Mouse (Mus musculus): ENCODE measurements around the gene Sae1.

DNA sequence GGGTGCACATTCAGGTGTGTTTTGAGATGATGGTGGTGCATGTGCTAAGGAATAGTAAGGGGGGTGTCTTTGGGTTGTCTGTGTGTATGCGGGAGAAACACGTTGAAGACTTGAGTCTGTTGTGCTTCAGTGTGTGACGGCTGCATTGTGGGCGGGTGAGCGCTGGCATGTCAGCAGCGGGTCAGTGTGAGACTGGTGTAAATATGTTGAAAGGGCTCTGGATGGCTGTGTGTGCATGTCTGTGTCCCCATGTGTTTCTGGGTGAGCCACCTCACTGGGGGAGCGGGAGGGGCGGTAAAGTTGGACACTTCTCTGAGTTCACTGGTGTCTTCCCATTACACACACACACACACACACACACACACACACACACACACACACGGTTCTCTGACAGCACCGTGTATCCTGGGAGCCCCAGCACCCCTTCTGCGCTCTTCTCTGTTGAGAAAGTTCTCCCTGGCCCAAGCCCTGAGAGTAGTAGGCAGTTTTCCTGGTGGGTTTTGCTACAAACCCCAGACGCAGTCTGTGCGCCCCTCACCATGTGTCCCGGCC, 76.1 kb downstream of the Sae1 start:
- no peak for TF ChIP-seq POLR2A (IDR thresholded peaks at IDR 0.05; ENCODE audit: control insufficient read depth, extremely low read depth, insufficient read depth, low read length, poor library complexity)
- TF ChIP-seq CTCF (IDR thresholded peaks at IDR 0.05; ENCODE audit: borderline replicate concordance, control insufficient read depth, extremely low read depth, insufficient read depth, low read length, poor library complexity): no peak

Measured in thymus, adult 2 months (tissue).